Mouse (Mus musculus): ENCODE results near the gene Rhbdl1.

DNA sequence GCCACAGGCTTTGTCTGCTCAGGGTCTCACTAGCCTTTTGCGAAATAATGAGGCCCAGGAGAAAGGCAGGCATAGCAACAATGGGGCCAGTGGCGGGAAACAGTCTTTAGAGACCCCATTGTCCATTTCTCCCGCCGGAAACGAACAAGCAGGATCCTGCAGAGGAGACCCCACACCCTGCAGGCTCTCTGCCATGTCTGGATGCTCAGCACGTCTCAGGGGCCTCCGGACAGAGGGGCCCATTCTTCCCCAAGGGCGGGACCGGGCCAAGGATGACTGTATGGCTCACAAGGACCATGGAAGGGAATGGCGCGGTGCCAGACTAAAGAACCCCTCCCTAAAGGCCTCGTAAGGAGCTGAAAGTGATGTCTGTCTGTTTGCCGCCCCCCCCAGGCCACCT lies 42.9 kb downstream of the Rhbdl1 start:
- TF ChIP-seq CTCF (IDR thresholded peaks at IDR 0.05; ENCODE audit: low read depth, low read length) (no peak), POLR2A (IDR thresholded peaks at IDR 0.05; ENCODE audit: insufficient read depth, low read length) (no peak)

Data from ES-Bruce4 (cell line).